Mouse (Mus musculus) heart, adult 11 months (tissue): Measurements from ENCODE around the gene Tlr6.
A peak's percentile ranks its signal among the peaks of the same experiment; 100 is the strongest.

Source experiments
- DNase-seq: peaks from one replicate; pipeline ENCODE4 v3.0.0; 2022

The Tlr6 gene

DNA sequence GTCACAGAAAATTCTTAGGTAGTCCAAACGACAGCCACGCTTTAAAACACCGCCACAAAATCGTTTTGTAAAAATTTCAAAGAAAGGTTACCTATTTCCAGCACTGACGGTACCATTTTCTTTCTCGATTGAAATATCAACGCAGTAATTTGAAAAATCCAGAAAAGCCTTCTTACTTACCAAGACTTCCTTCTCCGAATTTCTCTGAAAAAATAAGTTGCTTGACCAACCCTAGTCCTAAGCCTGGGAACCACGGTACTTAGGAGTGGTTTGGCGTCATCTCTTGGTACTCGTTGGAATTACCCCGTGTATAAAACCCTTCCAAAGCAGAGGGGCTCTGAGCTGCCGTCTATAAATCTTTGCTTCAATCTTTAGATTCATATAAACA lies at the start of gene Tlr6:
Gene Tlr6, minus strand, starts transcription at position 255 of the 388 bp plus-strand sequence.
- DNase-seq, result peak; percentile 93

DNA sequence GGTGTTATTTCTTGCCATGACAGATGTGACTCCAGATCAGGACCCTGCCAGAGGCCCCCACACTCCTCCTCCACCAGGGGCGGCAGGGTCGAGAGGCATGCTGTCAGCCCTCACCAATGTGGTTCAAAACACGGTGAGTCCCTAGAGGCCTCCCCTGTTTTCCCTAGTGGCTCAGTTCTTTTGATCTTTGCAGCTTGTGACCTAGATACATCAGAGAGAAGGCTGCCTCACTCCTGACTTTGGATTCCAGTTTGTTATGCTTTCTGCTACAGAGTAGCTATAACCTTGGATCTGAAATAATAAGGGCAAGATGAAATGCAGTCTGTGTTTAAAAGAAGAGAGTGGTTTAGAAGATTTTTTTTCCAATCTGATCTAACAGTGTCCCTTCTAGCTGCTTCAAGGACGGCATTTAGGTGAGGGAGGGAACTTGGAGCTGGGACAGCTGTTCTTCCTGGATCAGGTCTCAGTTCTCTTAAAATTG lies 46.2 kb upstream of the Tlr6 start:
- DNase-seq, result no peak

DNA sequence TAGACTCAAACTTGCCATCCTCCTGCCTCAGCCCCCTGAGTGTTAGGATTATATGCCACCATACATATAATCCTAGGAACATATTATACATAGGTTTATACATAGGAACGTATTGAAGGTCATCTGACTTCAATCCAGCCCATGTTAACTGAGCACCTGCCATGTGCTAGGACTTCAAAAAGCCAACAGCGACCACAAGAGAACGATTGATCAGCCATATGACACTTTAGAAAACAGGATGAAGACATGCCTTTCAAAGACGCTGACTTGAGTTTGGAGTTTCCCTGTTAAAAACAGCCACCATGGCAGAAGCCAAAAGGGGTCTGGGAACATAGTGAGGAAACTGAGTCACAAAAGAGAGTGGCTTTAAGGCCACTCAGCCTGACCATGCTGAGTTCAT lies 45.4 kb upstream of the Tlr6 start:
- no peak for DNase-seq

DNA sequence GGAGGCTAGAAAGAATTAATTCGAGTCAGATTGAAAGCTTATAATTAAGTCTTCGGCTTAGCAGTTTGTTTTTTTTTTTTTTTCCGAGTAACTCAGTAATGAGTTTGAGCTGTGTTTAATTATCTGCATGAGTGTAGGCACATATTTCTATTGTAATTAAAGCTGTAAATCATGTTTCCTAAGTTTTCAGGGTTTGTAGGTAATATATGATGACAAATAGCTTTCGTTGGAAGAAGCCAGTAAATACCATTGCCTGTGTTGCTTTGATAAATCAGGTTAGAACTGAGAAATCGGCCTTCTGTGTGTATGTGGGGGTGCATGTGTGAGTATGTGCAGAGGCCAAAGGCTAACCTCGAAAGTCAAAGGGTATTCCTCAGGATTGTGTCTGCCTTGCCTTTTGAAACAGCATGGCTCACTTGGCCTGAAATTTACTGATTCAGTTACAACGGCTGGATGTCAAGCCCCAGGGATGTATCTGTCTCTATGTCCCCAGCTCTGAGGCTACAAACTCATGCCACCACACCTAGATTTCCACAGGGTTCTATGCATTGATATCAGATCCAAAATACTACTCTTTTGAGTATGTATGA lies 44.1 kb upstream of the Tlr6 start:
- no peak for DNase-seq

DNA sequence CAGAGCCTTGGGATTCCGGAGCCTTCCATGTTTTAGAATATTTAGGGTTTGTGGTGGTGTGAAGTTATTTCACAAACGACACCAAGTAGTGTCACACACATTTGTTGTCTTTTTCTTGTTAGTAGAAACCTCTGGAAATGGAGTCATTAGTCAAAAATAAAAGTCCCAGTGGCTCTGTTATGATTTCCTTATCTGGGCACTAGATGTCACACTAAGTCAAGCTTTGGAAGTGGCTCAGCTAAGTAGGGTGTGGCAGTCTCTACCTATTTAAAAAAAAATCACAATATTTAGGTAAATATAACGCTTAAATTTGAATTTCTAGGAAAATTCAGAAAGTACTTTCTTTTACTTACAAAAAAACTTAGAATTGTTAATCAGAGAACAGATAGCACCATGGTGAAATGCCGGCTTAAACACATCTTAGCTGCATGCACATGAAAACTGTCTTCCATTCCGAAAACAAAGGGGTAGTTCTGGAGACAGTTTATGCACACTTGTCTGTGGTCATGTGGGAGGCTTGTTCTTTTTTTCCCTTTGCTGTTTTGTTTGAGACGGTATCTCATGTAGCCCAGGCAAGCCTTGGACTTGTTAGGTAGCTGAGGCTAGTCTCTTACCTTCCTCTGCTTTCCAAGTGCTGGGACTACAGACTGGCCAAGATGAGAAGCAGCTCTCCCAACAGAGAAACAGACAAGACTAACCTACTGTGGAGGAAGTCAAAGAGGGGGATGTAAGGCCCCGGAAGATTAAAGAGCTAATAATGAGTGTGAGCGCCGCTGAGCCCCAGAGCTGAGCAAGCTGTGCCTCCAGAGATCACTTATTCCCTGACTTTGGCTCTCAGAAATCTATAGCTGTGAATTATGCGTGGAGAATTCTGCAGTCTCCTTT lies 43.3 kb upstream of the Tlr6 start:
- no peak for DNase-seq

DNA sequence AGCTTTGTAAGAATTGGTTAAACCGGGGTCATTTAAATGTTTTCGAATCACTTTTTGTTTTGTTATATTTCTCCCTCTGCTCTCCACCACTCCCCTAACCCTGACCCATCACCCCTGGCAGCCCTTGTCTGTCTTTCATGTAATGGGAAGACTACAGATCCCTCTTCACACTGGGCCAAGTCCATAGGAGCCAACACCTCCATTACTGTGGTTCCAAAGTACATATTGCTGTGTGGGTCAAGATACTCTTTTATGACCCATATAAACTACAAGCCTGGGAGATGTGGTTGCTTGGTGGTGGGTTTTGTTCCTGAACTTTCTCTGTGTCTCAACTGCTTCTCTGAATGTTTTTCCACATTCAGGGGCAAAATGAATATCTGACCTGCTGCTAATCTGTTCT lies 35.5 kb upstream of the Tlr6 start:
- no peak for DNase-seq

DNA sequence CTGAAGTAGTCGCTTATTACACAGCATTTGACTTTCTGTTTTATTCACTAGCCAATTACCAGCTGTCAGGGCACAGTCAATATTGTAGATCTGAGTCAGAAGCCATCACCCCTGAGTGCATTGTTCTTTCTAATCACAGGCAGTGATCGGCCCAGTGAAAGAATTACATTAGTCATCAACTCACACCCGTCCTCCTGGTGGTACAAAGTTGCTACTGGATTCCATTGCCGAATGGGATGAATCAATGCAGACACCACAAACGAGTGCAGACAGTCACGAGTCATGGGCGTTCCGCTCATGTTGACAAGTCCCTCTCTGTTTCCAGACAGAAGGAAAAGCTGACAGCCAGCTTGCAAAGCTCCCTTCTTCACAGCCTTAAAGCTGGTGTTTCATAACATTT lies 32.6 kb upstream of the Tlr6 start:
- no peak for DNase-seq

DNA sequence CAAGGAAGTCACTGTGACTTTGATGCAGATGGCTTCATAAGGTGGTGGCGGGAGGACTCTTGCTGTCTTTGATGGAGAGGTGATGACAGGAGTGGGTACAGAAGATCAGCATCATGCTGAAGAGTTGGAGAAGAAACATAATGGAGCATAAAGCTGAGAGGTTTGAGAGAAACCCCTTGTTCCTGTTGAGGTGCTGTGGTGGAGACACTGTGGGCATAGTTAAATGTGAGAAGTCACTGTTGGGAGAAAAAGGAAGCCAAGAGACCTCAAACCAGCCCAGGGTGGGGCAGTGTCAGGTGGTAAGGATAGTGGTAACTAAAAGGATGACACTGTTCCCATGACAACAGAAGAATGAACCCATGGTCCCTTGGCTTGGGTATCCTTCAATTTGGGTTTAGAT lies 30.0 kb upstream of the Tlr6 start:
- peak; percentile 66 for DNase-seq

DNA sequence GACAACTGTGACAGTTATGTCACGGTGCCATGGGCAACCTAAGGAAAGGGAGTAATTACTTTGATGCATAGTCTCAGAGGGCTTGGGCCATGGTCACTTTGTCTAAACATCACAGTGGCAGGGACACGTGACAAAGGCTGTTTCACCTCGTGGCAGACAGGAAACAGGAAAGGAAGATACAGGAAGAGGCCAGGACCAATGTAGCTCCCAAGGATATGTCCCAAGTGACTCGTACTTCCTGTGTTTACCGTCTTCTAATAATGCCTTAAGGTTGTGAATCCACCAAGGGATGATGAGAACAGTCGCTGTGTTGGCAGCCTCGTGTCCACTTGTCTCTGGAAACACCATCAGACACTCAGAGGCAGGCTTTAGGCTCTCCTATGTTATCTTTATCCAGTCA lies 26.1 kb upstream of the Tlr6 start:
- peak; percentile 97 for DNase-seq

DNA sequence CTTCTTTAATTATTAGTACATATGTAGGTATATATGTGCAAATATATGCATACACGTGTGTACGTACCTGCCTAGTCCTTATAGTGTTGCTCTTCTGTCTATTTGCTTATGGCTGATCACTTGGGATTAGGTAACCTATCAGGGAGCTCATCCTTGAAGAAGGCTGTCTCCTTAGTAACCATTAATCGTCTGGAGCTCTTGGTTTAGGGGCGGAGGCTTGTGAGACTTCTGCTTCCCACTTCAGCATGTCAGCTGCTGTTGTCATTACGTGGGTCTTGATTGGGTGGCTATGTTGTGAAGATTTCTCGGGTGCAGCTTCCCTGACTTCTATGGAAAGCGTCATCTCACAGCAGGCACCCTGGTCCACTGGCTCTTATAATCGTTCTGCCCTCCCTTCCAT lies 17.2 kb upstream of the Tlr6 start:
- no peak for DNase-seq

DNA sequence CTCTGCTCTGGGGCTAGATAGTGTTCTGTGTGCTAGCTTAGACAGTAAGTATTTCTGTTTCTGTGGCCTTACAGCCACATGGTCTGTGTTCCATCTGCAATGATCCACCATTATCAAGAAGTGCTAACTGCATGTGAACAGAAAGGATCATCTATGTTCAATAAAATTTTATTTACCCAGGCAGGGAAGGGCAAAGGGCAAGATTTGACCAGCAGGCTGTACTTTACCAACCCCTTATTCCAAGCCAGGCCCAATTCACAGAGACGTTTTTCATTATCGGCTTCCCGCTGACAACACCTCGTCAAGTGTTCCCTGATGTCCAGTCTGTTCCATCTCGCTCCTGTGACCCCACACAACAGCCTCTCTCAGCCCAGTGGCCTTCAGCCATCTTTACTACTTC lies 15.2 kb upstream of the Tlr6 start:
- DNase-seq, result peak; percentile 70

DNA sequence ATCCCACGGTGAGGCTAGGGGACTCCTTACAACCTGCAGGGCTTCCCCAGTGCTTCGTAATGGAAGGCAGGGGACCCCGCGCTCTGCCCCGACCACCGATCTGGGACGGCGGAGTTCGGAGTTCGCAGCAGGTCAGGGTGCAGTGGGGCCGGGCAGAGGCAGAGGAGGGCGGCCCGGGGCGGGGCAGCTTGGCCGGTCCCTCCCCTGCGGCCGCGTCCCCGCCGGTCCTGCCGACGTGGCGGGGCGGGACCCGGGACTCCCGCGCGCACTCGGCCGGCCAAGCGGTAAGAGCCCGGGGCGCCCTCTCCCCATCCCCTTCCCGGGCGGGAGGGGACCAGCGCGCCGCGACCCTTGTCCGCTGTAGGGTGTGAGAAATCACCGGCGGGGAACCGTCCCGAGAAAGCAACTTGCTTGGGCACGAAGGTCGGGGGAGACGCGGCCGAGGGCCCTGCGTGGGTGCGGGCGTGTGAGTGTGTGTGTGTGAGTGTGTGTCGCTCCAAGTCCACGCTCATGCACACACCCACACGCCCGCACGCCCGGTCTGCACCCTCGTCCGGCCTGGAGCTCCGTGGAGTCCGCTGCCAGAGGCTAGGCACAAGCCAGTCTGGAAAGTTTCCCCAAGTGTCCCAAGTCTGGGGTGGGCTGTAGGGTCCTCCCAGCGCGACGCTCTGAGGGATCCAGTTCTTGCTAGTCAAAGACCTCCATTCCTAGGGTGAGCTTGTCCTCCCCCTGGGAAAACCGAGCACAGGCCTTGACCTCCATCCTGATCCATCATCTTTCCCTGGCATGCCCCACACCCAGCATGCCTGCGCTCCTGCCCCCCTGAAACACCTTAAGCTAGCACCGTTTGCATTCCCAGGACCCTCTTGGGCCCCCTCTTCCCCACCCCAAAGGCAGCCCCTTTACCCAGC lies 10.2 kb upstream of the Tlr6 start, which contains the start of gene Fam114a1:
Gene Fam114a1, plus strand, starts transcription at position 211 of the 911 bp plus-strand sequence.
- DNase-seq, result peak; percentile 99

DNA sequence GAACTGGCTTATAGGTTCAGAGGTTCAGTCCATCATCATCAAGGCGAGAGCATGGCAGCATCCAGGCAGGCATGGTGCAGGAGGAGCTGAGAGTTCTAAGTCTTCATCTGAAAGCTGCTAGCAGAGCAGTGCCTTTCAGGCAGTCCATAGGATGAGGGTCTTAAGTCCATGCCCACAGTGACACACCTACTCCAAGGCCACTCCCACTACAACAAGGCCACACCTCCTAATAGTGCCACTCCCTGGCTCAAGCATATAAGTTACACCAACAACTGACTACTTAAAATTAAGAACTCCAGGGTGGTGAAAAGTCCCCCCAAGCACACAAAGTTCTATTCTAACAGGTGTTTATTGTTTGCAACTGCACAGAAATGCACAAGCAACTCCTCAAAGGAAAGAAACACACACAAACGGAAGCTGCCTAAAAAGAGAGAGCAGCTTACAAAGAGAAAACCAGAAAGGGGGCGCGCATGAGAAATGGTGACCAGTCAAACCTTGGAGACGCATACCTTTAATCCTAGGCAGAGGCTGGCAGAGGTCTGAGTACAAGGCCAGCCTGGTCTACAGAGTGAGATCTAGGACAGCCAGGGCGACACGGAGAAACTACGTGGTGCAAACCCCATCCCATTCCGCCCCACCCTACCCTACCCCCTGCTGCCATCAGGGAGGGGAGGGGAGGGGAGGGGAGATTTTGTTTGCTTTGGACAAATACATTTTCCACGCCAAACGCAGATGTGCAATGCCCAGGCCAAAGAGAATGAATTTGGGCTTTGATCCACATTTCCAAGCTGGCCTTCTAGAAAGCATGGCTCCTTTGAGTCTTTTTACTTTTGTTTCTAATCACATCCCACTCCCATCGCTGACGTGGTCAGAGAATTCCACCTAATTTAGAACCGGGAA lies 9.3 kb upstream of the Tlr6 start:
- DNase-seq, result peak; percentile 94

DNA sequence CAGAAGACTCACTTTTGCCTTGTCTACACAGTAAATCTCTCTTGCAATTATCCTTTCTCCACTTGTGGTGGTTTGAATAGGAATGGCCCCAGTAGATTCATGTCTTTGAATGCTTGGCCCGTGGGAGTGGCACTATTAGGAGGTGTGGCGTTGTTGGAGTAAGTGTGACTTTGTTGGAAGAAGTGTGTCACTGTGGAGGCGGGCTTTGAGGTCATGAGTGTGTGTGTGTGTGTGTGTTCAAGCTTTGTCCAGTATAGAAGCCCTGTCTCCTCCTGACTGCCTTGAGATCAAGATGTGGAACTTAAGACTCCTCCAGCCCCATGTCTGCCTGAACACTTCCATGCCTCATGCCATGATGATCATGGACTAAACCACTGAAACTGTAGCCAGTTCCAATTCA lies 3.8 kb upstream of the Tlr6 start:
- peak; percentile 67 for DNase-seq

DNA sequence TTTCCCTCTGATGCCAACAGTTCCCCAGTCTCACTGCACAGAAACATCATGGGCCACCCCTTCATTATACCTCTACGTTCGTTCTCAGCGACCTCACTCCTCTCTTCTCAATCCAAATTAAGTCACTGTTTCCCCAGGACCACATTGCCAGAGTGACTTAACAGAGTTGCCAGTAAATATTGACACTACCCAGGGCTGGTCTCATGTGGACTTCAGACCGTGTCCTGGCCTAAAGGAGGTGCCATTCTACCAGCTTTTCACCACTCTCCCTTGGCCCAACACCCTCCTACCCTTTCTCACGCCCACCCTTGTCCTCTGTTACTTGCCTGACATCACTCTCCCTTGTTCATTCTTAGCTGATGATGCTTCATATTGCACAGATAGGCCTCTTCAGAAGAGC lies 3.4 kb upstream of the Tlr6 start:
- peak; percentile 52 for DNase-seq

DNA sequence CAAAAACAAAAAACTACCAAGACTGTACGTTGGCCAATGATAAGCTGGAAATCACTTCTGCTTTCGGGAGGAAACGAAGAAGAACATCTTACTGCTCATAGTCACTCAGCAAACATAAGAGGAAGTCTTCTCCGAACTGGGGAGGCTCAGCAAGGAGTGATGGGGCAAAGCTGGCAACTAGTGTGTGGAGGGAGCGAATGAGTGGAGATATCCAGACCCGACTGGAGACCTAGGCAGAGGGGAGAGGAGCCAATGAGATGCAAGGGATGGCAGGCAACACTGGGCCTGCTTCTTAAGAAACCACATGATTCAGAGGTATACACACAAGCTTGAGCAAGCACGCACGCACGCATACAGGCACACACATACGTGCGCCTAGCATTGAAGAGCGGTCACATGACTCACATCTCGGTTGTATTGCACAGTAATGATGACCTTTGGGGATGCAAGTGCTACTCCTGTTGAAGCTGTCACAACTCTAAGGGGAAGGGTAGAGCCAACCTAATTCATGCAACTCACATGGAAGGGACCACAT lies 1.0 kb upstream of the Tlr6 start:
- peak; percentile 96 for DNase-seq

DNA sequence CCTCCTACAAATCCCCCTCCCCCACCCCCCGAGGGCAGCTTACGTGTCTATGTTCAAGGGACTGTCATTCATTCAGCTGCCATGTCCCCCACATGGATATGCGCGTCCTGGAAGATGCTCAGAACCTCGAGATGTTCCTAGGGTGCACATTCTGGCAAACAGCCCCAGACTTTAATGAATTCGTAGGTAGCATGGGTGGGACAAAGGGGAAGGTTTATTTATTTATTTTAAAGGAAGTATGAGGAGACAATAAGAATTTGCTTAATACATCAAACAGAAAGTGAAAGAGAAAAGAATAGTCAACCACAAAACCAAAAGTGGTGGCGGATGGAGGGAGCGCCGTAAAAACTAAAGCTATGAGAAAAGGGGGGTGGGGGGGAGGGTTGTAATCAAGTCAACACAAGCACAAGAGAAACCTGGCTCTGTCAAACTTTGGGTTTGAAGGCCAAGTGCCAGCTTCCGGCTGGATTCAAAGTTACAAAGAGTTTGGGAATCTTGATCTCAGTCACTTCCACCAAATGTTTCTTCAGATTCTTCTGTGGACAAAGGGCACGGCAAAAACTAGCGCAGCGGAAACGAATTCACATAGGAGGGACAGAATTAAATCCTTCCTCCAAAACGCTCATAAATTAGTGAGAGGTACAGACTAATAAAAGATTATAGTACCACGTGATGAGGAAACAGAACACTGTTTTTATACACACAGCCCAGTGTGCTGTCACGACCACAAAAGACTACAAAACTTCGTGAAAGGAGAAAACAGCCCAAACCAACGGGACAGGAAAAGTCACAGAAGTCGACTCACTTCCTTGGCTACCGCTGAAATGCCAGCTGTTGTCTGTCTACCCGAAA lies 680 bp downstream of the Tlr6 start:
- DNase-seq, result peak; percentile 90

DNA sequence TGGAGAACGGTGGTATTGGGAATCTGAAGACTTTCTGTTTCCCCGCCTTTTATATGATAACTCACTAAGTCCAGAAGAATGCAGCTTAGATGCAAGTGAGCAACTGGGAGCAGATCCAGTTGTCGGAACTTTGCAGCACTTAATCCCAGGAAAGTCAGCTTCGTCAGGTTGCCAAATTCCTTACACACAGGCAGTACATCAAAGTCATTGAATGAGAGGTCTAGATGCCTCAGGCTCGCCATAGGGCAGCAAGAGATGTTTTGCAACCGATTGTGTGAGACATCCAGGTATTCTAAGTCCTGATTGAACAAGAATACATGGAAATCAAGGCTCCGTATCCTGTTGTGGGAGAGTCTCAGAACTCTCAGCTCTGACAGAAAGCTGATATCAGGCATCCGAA lies 5.0 kb downstream of the Tlr6 start:
- DNase-seq, result peak; percentile 82

DNA sequence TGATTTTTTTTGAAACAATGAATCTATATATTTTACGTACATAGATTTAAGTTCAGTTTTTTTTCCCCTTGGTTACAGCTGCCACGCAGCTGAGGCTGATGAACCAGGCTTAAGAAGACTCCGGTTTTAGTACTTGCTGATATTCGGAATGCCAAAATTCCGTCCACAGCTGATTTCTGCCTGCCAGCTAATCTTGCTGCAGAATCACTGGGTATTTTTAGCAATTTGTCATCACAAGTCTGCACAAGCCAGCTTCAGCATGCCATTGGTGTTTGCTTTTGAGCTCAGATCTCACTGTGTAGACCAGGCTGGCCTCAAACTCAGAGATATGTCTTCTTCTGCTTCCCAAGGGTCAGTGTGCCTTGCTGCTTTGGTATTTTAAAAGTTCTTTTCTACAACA lies 8.4 kb downstream of the Tlr6 start:
- peak; percentile 40 for DNase-seq

DNA sequence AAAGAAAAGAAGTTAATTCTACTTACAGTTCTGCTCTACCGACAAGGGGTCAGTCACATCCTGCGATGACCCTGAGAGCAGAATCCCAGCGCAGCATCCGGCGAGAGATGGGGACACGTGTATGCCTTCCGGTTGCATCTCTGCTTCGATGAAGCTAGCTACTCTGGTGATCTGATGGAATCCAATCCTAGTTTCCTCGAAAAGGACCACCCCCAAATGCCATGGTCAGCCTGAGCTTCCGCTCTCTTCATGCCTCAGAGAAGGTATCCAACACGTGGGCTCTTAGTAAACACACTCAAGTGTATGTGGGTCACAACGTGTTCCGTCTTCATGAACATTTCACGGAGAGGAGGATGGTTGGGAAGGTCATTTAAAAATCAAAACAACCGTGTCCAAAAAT lies 27.1 kb downstream of the Tlr6 start:
- DNase-seq, result peak; percentile 81

DNA sequence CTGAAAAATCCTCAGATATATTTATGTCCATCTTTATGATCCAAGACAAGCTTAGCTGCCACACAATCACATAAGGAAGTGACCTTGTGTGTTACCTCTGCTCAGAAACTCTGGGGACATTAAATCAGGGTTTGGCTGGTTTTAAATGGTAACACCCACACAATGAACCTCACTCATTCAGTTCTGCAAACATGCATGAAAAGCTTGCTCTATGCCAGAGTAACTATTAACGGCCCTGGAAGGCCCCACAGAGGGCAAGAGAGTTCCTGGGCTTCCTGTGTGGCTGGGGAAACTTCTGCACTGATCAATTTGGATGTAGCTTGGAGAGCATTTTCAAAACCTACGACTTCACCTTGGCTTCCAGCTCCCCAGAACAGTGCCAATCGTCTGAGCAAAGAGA lies 27.7 kb downstream of the Tlr6 start:
- DNase-seq, result peak; percentile 60
